9 mouse cellular contexts compared by ENCODE assay signal in the genomic region with DNA sequence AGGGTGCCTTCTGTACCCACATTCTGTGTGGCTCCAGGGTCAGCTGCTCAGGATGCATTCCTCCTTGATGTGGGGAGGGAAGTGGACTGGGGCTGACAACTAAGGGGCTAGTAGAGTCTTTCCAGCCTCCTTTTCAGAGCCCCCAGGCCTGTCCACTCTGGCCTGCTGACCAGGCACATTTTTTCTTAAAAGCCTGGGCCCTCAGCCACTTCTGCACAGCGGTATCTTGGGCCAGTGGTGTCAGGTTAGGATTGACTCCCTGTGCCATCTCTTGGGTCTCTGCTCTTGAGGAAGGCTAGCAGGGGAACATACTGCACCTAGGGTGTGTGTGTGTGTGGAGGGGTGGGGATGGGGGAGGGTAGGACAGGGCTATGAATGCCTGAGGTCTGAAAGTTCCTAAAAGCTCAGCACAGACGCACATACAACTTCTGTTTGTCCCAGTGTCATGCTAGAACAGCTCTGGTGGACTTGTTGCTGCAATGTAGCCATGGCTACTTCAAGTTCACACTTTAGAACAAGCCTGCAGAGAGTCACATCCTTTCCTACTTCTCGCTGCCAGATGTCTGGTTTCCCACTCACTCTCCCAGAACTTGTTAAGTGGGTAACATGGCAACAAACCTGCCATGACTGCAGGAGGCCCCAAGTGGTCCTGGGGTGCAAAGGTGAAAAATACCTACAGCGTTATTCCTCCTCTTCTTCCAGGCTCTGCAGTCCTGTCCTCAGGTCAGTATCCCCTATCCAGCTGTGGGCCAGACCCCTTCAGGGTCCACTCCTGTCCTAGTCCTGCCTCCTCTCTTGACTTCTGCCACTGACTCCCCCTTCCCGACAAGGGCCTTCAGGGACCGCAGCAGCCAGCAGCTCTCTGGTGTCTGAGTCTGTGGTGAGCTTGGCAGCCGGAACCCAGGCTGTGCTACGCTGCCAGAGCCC. TPM values are rescaled to one million over a fixed set of nuclear protein-coding genes. Genes with fewer than 3 reads are reported as not detected.
DNase-seq lines count a peak whose midpoint lies in the region; ATAC-seq lines count a peak whose summit lies in the region.
"Had no signal": no experiment of that assay in that cellular context is flagged by ENCODE, and none has a peak within 500 bp of the region (broad histone marks: within the 10 kb centered on the region; RNA-seq: fewer than 3 reads in every experiment).

No protein-coding gene starts in this region.

- peak overlapping the region; percentile 65 for H3K4me3 ChIP-seq in erythroblast, embryonic 14.5 days (replicated peaks)
- H3K4me3 ChIP-seq in midbrain, embryonic 16.5 days (ENCODE audit: low read depth, low read length) = peak overlapping the region; percentile 27

- peak overlapping the region; percentile 53 for H3K4me2 ChIP-seq in midbrain, embryonic 16.5 days (ENCODE audit: low read length)

- no peaks in the 10 kb centered on the region; the same call in 1 of the 2 replicates for H3K9me3 ChIP-seq in erythroblast, embryonic 14.5 days (ENCODE audit: control insufficient read depth, low read length)
- no peaks in the 10 kb centered on the region for H3K9me3 ChIP-seq in midbrain, embryonic 16.5 days (replicated peaks; ENCODE audit: control insufficient read depth, low read length, poor library complexity, severe bottlenecking)

- peak; percentile 10 for DNase-seq in thymus, postnatal 0 days (ENCODE audit: low spot score)
- no peak for DNase-seq in thymus, postnatal 36 days
- peak; percentile 40 for DNase-seq in induced T-regulatory cell, adult 2 months (ENCODE audit: low read depth)
- no peak for DNase-seq in MN1 (ENCODE audit: low spot score)
- DNase-seq in layer of hippocampus, postnatal 14 days (ENCODE audit: low spot score in 2 of 2) = no peak

- WGBS in midbrain, embryonic 16.5 days = 7% methylated on average over 8 of the region's 8 CpGs

- no peak for ATAC-seq in erythroblast, adult 5-6 weeks (replicated peaks; ENCODE audit: low FRiP score, poor library complexity, severe bottlenecking)
- ATAC-seq in midbrain, embryonic 16.5 days = no peak
- ATAC-seq: Patski had no signal

- peak overlapping the region; percentile 31; the same call in 1 of the 2 replicates for H3K27ac ChIP-seq in midbrain, embryonic 16.5 days (ENCODE audit: low read length)

- H3K9ac ChIP-seq in midbrain, embryonic 16.5 days (ENCODE audit: low read depth, low read length) = peak overlapping the region; percentile 49

- H3K4me1 ChIP-seq in erythroblast, embryonic 14.5 days (ENCODE audit: control insufficient read depth) = peaks cover 27% of the 10 kb centered on the region
- H3K4me1 ChIP-seq in midbrain, embryonic 16.5 days (ENCODE audit: control insufficient read depth, insufficient read depth, low read length) = peaks cover 7% of the 10 kb centered on the region

- H3K36me3 ChIP-seq in erythroblast, embryonic 14.5 days (ENCODE audit: control insufficient read depth) = no peaks in the 10 kb centered on the region
- H3K36me3 ChIP-seq in midbrain, embryonic 16.5 days (ENCODE audit: control insufficient read depth, insufficient read depth, low read length) = no peaks in the 10 kb centered on the region

- H3K27me3 ChIP-seq in erythroblast, embryonic 14.5 days (ENCODE audit: control insufficient read depth) = peaks cover 57% of the 10 kb centered on the region
- peaks cover 14% of the 10 kb centered on the region for H3K27me3 ChIP-seq in midbrain, embryonic 16.5 days (ENCODE audit: control insufficient read depth, insufficient read depth, low read depth, low read length)
- H3K27me3 ChIP-seq: Patski had no signal

RNA-seq across cellular contexts. Expression of gene Mxra8, which starts 0.9 kb away (rescaled TPM):
- 0.11 TPM in 1 of 2 replicates, not detected in the other for polyA plus RNA-seq in erythroblast, embryonic 14.5 days (2012)
- total RNA-seq in erythroblast, adult 5-6 weeks (2015; ENCODE audit: low replicate concordance) = 2.1 TPM in 1 of 2 replicates, not detected in the other
- not detected in 2 replicates for total RNA-seq in erythroblast, adult 5-6 weeks (2017; ENCODE audit: low replicate concordance)
- 15.1 and 18.1 TPM in 2 replicates for polyA plus RNA-seq in thymus, postnatal 0 days (2015; fragmentation: Nextera tagmentation; extraction: Ambion mirVana)
- polyA plus RNA-seq in midbrain, embryonic 16.5 days (2015; fragmentation: Nextera tagmentation; extraction: Ambion mirVana) = 16.9 and 21.1 TPM in 2 replicates
- total RNA-seq in layer of hippocampus, postnatal 14 days (2021) = 10 to 100 TPM; 10.0 to 12.7 TPM

RNA-seq across cellular contexts. Expression of gene Dvl1, which starts 6.9 kb away (rescaled TPM):
- 8.1 and 8.2 TPM in 2 replicates for polyA plus RNA-seq in erythroblast, embryonic 14.5 days (2012)
- total RNA-seq in erythroblast, adult 5-6 weeks (2015; ENCODE audit: low replicate concordance) = 3.7 and 6.7 TPM in 2 replicates
- total RNA-seq in erythroblast, adult 5-6 weeks (2017; ENCODE audit: low replicate concordance) = 4.8 and 6.3 TPM in 2 replicates
- 5.7 and 7.6 TPM in 2 replicates for polyA plus RNA-seq in thymus, postnatal 0 days (2015; fragmentation: Nextera tagmentation; extraction: Ambion mirVana)
- polyA plus RNA-seq in midbrain, embryonic 16.5 days (2015; fragmentation: Nextera tagmentation; extraction: Ambion mirVana) = 10.3 and 11.0 TPM in 2 replicates
- total RNA-seq in layer of hippocampus, postnatal 14 days (2021) = 10 to 100 TPM; 72.9 to 75.8 TPM

RNA-seq across cellular contexts. Expression of gene Aurkaip1, which starts 9.3 kb away (rescaled TPM):
- 28.2 and 40.5 TPM in 2 replicates for polyA plus RNA-seq in erythroblast, embryonic 14.5 days (2012)
- total RNA-seq in erythroblast, adult 5-6 weeks (2015; ENCODE audit: low replicate concordance) = 25.0 and 35.9 TPM in 2 replicates
- 48.7 and 56.0 TPM in 2 replicates for total RNA-seq in erythroblast, adult 5-6 weeks (2017; ENCODE audit: low replicate concordance)
- polyA plus RNA-seq in thymus, postnatal 0 days (2015; fragmentation: Nextera tagmentation; extraction: Ambion mirVana) = 187 and 198 TPM in 2 replicates
- 131 and 134 TPM in 2 replicates for polyA plus RNA-seq in midbrain, embryonic 16.5 days (2015; fragmentation: Nextera tagmentation; extraction: Ambion mirVana)
- total RNA-seq in layer of hippocampus, postnatal 14 days (2021) = 10 to 100 TPM; 83.3 to 83.7 TPM

RNA-seq across cellular contexts. Expression of gene Tas1r3, which starts 22.8 kb away (rescaled TPM):
- polyA plus RNA-seq in erythroblast, embryonic 14.5 days (2012) = not detected in 2 replicates
- not detected in 2 replicates for total RNA-seq in erythroblast, adult 5-6 weeks (2015; ENCODE audit: low replicate concordance)
- total RNA-seq in erythroblast, adult 5-6 weeks (2017; ENCODE audit: low replicate concordance) = 0.14 and 0.85 TPM in 2 replicates
- 0.16 and 0.28 TPM in 2 replicates for polyA plus RNA-seq in thymus, postnatal 0 days (2015; fragmentation: Nextera tagmentation; extraction: Ambion mirVana)
- polyA plus RNA-seq in midbrain, embryonic 16.5 days (2015; fragmentation: Nextera tagmentation; extraction: Ambion mirVana) = 0.29 and 0.58 TPM in 2 replicates
- under 1 TPM; 0.25 to 0.29 TPM for total RNA-seq in layer of hippocampus, postnatal 14 days (2021)

RNA-seq across cellular contexts. Expression of gene Ccnl2, which starts 28.1 kb away (rescaled TPM):
- 4.7 and 4.8 TPM in 2 replicates for polyA plus RNA-seq in erythroblast, embryonic 14.5 days (2012)
- total RNA-seq in erythroblast, adult 5-6 weeks (2015; ENCODE audit: low replicate concordance) = 117 and 136 TPM in 2 replicates
- total RNA-seq in erythroblast, adult 5-6 weeks (2017; ENCODE audit: low replicate concordance) = 187 and 202 TPM in 2 replicates
- polyA plus RNA-seq in thymus, postnatal 0 days (2015; fragmentation: Nextera tagmentation; extraction: Ambion mirVana) = 139 and 162 TPM in 2 replicates
- polyA plus RNA-seq in midbrain, embryonic 16.5 days (2015; fragmentation: Nextera tagmentation; extraction: Ambion mirVana) = 148 and 154 TPM in 2 replicates
- total RNA-seq in layer of hippocampus, postnatal 14 days (2021) = 10 to 100 TPM; 77.7 to 89.3 TPM

Comparison
In these comparisons a context has a peak if more than half of its experiments do, and no peak if none do; other contexts are left out.
1. DNase-seq: peak in thymus, postnatal 0 days (single experiment) and induced T-regulatory cell, adult 2 months (single experiment); none in thymus, postnatal 36 days (0 of 2), MN1 (single experiment) and layer of hippocampus, postnatal 14 days (0 of 2).
2. RNA of gene Mxra8, which starts 0.9 kb away (polyA plus RNA-seq): 16.9 to 21.1 TPM in midbrain, embryonic 16.5 days and 15.1 to 18.1 TPM in thymus, postnatal 0 days; 0.11 TPM in erythroblast, embryonic 14.5 days; every median in the first group is over 10 times any median in the second.